29 mouse cellular contexts compared by ENCODE assay signal in genomic region chr1:160839095-160839494, GRCm38 (mm10). TPM values are rescaled to one million over a fixed set of nuclear protein-coding genes. Genes with fewer than 3 reads are reported as not detected.
DNase-seq lines count a peak whose midpoint lies in the region; ATAC-seq and TF ChIP-seq lines count a peak whose summit lies in the region.
"Had no signal": no experiment of that assay in that cellular context is flagged by ENCODE, and none has a peak within 500 bp of the region (broad histone marks: within the 10 kb centered on the region; RNA-seq: fewer than 3 reads in every experiment).

No protein-coding gene starts in this region.

- H3K27ac ChIP-seq in heart, embryonic 16.5 days (ENCODE audit: low read length), result peak overlapping the region; percentile 29; the same call in 1 of the 2 replicates
- H3K27ac ChIP-seq in liver, embryonic 16.5 days (ENCODE audit: low read length), result no peak overlapping the region
- H3K27ac ChIP-seq in liver, embryonic 11.5 days (ENCODE audit: low read depth, low read length), result no peak overlapping the region
- H3K27ac ChIP-seq: embryonic facial prominence, embryonic 10.5 days; embryonic facial prominence, embryonic 13.5 days; forebrain, embryonic 12.5 days; forebrain, embryonic 15.5 days; hindbrain, embryonic 14.5 days; hindbrain, postnatal 0 days had no signal

- no peak for ATAC-seq in heart, embryonic 16.5 days (replicated peaks; ENCODE audit: extremely low read depth, insufficient read depth, low FRiP score)
- peak; percentile 21; the same call in 1 of the 2 replicates for ATAC-seq in liver, embryonic 16.5 days (ENCODE audit: low read depth)
- no peak for ATAC-seq in liver, embryonic 11.5 days (replicated peaks; ENCODE audit: low FRiP score)
- ATAC-seq: forebrain, embryonic 15.5 days; hindbrain, postnatal 0 days; inflammation-experienced regulatory T-cells, adult 6 months had no signal

- H3K9me3 ChIP-seq in heart, embryonic 16.5 days (replicated peaks; ENCODE audit: control insufficient read depth, low read length), result no peaks in the 10 kb centered on the region
- H3K9me3 ChIP-seq in liver, embryonic 16.5 days (replicated peaks; ENCODE audit: control insufficient read depth, low read length), result no peaks in the 10 kb centered on the region
- H3K9me3 ChIP-seq in liver, embryonic 11.5 days (ENCODE audit: control insufficient read depth, low read length), result no peaks in the 10 kb centered on the region
- H3K9me3 ChIP-seq: embryonic facial prominence, embryonic 10.5 days; embryonic facial prominence, embryonic 13.5 days; forebrain, embryonic 12.5 days; forebrain, embryonic 15.5 days; G1E had no signal

- no peak for DNase-seq in heart, adult 9 months (ENCODE audit: low spot score in 2 of 2)
- no peak for DNase-seq in liver, embryonic 11.5 days (ENCODE audit: low spot score)
- no peak for DNase-seq in layer of hippocampus, adult 8-10 months (ENCODE audit: low spot score in 2 of 2)
- DNase-seq: adrenal gland, adult 2 months; adrenal gland, postnatal 14 days; B cell, adult 2 months; cerebellum, adult 11 months; cerebellum, adult 2 months; cerebellum, adult 9-11 months; cerebellum, postnatal 25 days; embryo, embryonic 11 days; gastrocnemius, postnatal 25 days; heart, adult 18-20 months; heart, postnatal 10 days; heart, postnatal 4 days had no signal

- no peak overlapping the region for H3K4me3 ChIP-seq in heart, embryonic 16.5 days (ENCODE audit: low read length)
- H3K4me3 ChIP-seq in liver, embryonic 16.5 days (ENCODE audit: low read depth, low read length), result no peak overlapping the region
- H3K4me3 ChIP-seq in liver, embryonic 11.5 days (ENCODE audit: low read depth, low read length), result no peak overlapping the region
- H3K4me3 ChIP-seq in myocyte, result no peak overlapping the region
- H3K4me3 ChIP-seq: embryonic facial prominence, embryonic 10.5 days; embryonic facial prominence, embryonic 13.5 days; erythroblast, embryonic 14.5 days; forebrain, embryonic 12.5 days; forebrain, embryonic 15.5 days had no signal

- no peak overlapping the region for H3K4me2 ChIP-seq in heart, embryonic 16.5 days (ENCODE audit: low read depth, low read length)
- H3K4me2 ChIP-seq in liver, embryonic 16.5 days (ENCODE audit: low read depth, low read length), result no peak overlapping the region
- H3K4me2 ChIP-seq in liver, embryonic 11.5 days, result no peak overlapping the region
- H3K4me2 ChIP-seq in myocyte (ENCODE audit: low read depth), result peak overlapping the region; percentile 44
- H3K4me2 ChIP-seq: embryonic facial prominence, embryonic 13.5 days; forebrain, embryonic 12.5 days; forebrain, embryonic 15.5 days; heart, embryonic 11.5 days; hindbrain, embryonic 14.5 days had no signal

- H3K4me1 ChIP-seq in heart, embryonic 16.5 days (ENCODE audit: control insufficient read depth, insufficient read depth, low read length), result peaks cover 7% of the 10 kb centered on the region
- H3K4me1 ChIP-seq in liver, embryonic 16.5 days (ENCODE audit: control insufficient read depth, low read depth, low read length), result peaks cover 3% of the 10 kb centered on the region
- no peaks in the 10 kb centered on the region; the same call in 1 of the 2 replicates for H3K4me1 ChIP-seq in liver, embryonic 11.5 days (replicated peaks; ENCODE audit: control insufficient read depth, insufficient read depth, low read length)
- H3K4me1 ChIP-seq: embryonic facial prominence, embryonic 10.5 days; embryonic facial prominence, embryonic 13.5 days; forebrain, embryonic 12.5 days; forebrain, embryonic 15.5 days had no signal

- TF ChIP-seq POLR2A in myocyte (IDR thresholded peaks at IDR 0.05; ENCODE audit: insufficient read length, low read depth), result no peak

- no peak overlapping the region for H3ac ChIP-seq in myocyte (ENCODE audit: control insufficient read depth, insufficient read length)

- H3K27me3 ChIP-seq in heart, embryonic 16.5 days (ENCODE audit: control insufficient read depth, insufficient read depth, low read length), result no peaks in the 10 kb centered on the region
- H3K27me3 ChIP-seq in liver, embryonic 16.5 days (ENCODE audit: control insufficient read depth, insufficient read depth, low read depth, low read length), result no peaks in the 10 kb centered on the region
- H3K27me3 ChIP-seq in liver, embryonic 11.5 days (replicated peaks; ENCODE audit: control insufficient read depth, insufficient read depth, low read length), result no peaks in the 10 kb centered on the region
- H3K27me3 ChIP-seq in myocyte (ENCODE audit: control insufficient read depth, insufficient read depth, insufficient read length), result no peaks in the 10 kb centered on the region
- H3K27me3 ChIP-seq: CH12.LX; embryonic facial prominence, embryonic 13.5 days; forebrain, embryonic 12.5 days; forebrain, embryonic 15.5 days had no signal

- no peaks in the 10 kb centered on the region for H3K36me3 ChIP-seq in heart, embryonic 16.5 days (ENCODE audit: control insufficient read depth, insufficient read depth)
- no peaks in the 10 kb centered on the region for H3K36me3 ChIP-seq in liver, embryonic 16.5 days (ENCODE audit: control insufficient read depth, insufficient read depth)
- H3K36me3 ChIP-seq in liver, embryonic 11.5 days (ENCODE audit: control insufficient read depth, insufficient read depth, low read length), result no peaks in the 10 kb centered on the region
- H3K36me3 ChIP-seq in myocyte (ENCODE audit: control insufficient read depth, insufficient read depth), result no peaks in the 10 kb centered on the region
- H3K36me3 ChIP-seq: embryonic facial prominence, embryonic 10.5 days; embryonic facial prominence, embryonic 13.5 days; forebrain, embryonic 12.5 days; forebrain, embryonic 15.5 days; G1E had no signal

- H3K9ac ChIP-seq in heart, embryonic 16.5 days (ENCODE audit: low read length), result no peak overlapping the region
- no peak overlapping the region for H3K9ac ChIP-seq in liver, embryonic 16.5 days (ENCODE audit: low read depth, low read length)
- H3K9ac ChIP-seq in liver, embryonic 11.5 days (ENCODE audit: low read depth, low read length), result no peak overlapping the region
- H3K9ac ChIP-seq: embryonic facial prominence, embryonic 13.5 days; forebrain, embryonic 12.5 days; forebrain, embryonic 15.5 days; hindbrain, embryonic 14.5 days had no signal

- WGBS in heart, embryonic 16.5 days, result 36% methylated on average over 4 of the region's 4 CpGs
- 28% methylated on average over 4 of the region's 4 CpGs for WGBS in liver, embryonic 16.5 days (ENCODE audit: insufficient replicate concordance)
- WGBS in liver, embryonic 11.5 days, result 41% methylated on average over 4 of the region's 4 CpGs

- H3K79me2 ChIP-seq in myocyte (ENCODE audit: control insufficient read depth, insufficient read depth), result no peaks in the 10 kb centered on the region

TF ChIP-seq in myocyte, 11 proteins besides CTCF, POLR2A, EP300 and RAD21:
- TF ChIP-seq MYOD1 (IDR thresholded peaks at IDR 0.05; ENCODE audit: control insufficient read depth in 1 of 3, insufficient read length in 2 of 3, low read depth in 2 of 3) (no peak), REST (IDR thresholded peaks at IDR 0.05; ENCODE audit: insufficient read depth, insufficient read length) (no peak), E2F4 (IDR thresholded peaks at IDR 0.05; ENCODE audit: insufficient read depth) (no peak), MYOG (IDR thresholded peaks at IDR 0.05; ENCODE audit: control insufficient read depth in 1 of 3, insufficient read depth in 1 of 3, insufficient read length in 2 of 3, low read depth in 2 of 3) (no peak), USF1 (IDR thresholded peaks at IDR 0.05; ENCODE audit: low read depth) (no peak), SRF (IDR thresholded peaks at IDR 0.05; ENCODE audit: control insufficient read depth, insufficient read length, low read depth) (no peak), MAX (IDR thresholded peaks at IDR 0.05; ENCODE audit: low read depth) (no peak), TCF12 (IDR thresholded peaks at IDR 0.05; ENCODE audit: insufficient read depth, poor library complexity, severe bottlenecking) (no peak), CEBPB (IDR thresholded peaks at IDR 0.05; ENCODE audit: insufficient read depth, poor library complexity, severe bottlenecking) (no peak), POLR2AphosphoS2 (IDR thresholded peaks at IDR 0.05; ENCODE audit: insufficient read length, low read depth) (no peak), TCF3 (IDR thresholded peaks at IDR 0.05; ENCODE audit: insufficient read length, low read depth) (no peak)

RNA-seq across cellular contexts. Expression of gene Rabgap1l, which starts 46.1 kb away (rescaled TPM):
- 83.9 and 93.4 TPM in 2 replicates for polyA plus RNA-seq in heart, embryonic 16.5 days (2015; fragmentation: Nextera tagmentation; extraction: Ambion mirVana)
- 27.6 and 28.9 TPM in 2 replicates for polyA plus RNA-seq in liver, embryonic 16.5 days (2015; fragmentation: Nextera tagmentation; extraction: Ambion mirVana)
- 63.5 and 69.3 TPM in 2 replicates for polyA plus RNA-seq in liver, embryonic 11.5 days (2014; fragmentation: Nextera tagmentation; extraction: Ambion mirVana)
- 6.3 TPM for polyA plus RNA-seq in myocyte (2012; fragmentation: generic; extraction: Trizol)
- 100 to 1,000 TPM; 230 to 257 (median 248) TPM for total RNA-seq in layer of hippocampus, adult 8-10 months (2022)
